Mouse (Mus musculus) liver, postnatal 0 days (tissue): ENCODE measurements at regions not wholly inside any gene's neighbourhood (a gene's known extent, or its start where the extent isn't known, plus 50 kb on each side); places are given as distances from the start of the nearest gene placed in this dataset.

ENCODE experiments used
- CTCF ChIP-seq: sonication (generic); IDR thresholded peaks from 2 replicates; pipeline ENCODE4 v1.5.1; 2016; ENCODE audit warnings: antibody characterized with exemption, low read depth
- EP300 ChIP-seq: IDR thresholded peaks from 2 replicates; pipeline ENCODE4 v1.6.1; 2016; ENCODE audit warnings: antibody characterized with exemption, low read depth, mild to moderate bottlenecking

GRCm38 (mm10) chr15:38414318-38415090 lies 989.1 kb downstream of the 4930447A16Rik start:
- TF ChIP-seq CTCF, result no peak
- TF ChIP-seq EP300, result no peak
